Mouse (Mus musculus) ovary, adult 18-20 months (tissue): ENCODE results near the gene B230217C12Rik.
A peak's percentile ranks its signal among the peaks of the same experiment; 100 is the strongest.

ENCODE experiments used
- DNase-seq: peaks from one replicate; pipeline ENCODE4 v3.0.0; 2022; ENCODE audit warnings: low spot score, mixed read lengths

Gene B230217C12Rik

GRCm38 (mm10) chr11:97825971-97826370 is 14.6 kb upstream of the B230217C12Rik start:
- no peak for DNase-seq

DNA sequence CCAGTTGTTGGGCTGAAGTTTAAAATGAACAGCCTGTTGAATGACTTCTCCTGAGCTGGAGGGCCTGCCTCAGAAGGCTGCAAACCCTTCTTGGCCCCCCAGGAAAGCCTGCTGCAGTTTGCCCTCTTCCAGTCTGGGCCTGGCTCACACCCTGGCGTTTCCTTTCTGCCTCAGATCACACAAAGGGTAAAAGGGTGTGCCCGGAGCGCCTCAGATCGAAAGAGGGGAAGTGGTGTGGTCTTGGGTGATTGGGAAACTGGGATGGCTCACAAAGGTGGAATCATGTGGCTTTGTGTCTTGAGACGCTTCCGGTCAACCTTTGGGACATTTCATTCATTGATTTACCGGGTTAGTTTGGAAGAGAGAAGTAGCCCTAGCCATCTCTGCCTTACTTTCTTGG is 14.2 kb upstream of the B230217C12Rik start:
- no peak for DNase-seq

DNA sequence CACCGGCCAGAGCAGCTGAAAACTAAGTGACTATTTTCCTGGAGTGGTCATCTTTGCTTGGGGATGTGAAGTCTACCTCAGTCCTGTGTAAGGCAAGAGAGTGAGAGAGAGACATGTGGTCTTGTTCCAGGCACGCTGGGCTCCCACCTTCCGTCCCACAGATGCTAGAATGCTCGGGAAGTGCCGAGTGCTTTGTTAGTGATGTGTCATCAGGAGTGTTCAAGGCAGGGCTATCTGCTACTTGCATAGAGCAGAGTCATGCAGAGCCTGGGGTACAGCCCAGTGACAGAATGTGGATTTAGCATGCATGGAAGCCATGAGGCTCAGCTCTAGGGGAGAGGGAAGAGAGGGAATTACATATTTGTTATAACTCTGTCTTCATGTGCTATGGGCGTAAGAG is 12.9 kb upstream of the B230217C12Rik start:
- DNase-seq = no peak

DNA sequence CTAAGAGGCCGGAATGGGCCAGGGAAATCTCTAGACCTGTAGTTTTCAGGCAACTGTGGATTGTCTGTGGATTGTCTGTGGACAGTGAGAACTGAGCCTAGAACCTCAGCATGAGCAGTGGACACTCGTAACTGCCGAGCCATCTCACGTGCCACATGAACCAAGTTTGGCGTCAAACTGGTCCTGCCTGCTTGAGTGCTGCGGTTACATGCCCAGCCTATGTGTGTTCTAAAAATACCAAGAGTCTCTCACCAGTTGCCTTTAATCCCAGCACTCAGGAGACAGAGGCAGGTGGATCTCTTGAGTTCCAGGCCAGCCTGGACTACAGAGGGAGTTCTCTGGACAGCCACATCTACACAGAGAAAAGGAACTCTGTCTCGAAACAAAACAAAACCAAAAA is 11.2 kb upstream of the B230217C12Rik start:
- no peak for DNase-seq

DNA sequence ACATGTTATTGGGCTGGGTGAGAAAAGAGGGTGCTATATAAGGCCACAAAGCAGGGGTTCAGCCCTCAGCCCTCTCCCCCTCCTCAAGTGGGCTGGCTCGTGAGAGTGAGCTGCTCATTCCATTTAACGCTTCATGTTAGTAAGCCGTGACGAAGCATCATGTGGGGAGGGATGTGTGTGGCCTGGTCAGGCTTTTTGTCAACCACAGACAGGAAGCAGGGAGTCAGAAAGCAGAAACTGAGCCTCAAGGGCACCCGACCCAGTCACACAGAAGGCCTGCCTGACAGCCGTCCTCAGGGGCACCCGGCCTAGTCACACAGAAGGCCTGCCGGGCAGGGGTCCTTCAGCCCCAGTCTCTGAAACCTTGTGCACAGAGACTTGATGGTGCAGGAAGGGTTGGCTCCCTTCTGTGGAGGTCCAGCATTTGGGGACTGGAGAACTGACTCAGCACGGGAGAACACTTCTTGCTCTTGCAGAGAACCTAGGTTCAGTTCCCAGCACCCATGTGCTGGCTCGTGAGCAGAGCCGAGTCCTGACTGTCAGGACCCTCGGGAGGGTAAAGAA is 10.6 kb upstream of the B230217C12Rik start:
- no peak for DNase-seq

GRCm38 (mm10) chr11:97830501-97830900 is 10.1 kb upstream of the B230217C12Rik start:
- no peak for DNase-seq

- DNase-seq = no peak
Observed at GRCm38 (mm10) chr11:97832001-97832400, 8.6 kb upstream of the B230217C12Rik start.

- no peak for DNase-seq
Observed at GRCm38 (mm10) chr11:97833352-97833751, 7.2 kb upstream of the B230217C12Rik start.

DNA sequence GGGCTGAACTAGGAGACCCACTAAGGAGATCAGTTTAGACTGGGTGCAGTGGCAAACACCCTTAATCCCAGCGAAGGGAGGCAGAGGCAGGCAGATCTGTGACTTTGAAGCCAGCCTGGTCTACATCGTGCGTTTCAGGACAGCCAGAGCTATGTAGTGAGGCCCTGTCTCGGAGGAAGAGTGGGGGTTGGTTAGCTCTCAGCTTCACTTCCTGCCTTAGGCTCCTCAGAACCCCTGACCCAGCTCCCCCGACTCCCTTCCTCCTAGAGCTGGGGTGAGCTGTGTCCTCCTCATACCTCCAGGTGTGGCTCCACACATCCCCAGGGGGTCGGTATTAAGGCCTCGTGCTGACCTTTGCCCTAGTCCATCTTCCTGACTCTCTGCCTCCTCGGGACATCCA is 4.0 kb upstream of the B230217C12Rik start:
- DNase-seq = no peak

DNA sequence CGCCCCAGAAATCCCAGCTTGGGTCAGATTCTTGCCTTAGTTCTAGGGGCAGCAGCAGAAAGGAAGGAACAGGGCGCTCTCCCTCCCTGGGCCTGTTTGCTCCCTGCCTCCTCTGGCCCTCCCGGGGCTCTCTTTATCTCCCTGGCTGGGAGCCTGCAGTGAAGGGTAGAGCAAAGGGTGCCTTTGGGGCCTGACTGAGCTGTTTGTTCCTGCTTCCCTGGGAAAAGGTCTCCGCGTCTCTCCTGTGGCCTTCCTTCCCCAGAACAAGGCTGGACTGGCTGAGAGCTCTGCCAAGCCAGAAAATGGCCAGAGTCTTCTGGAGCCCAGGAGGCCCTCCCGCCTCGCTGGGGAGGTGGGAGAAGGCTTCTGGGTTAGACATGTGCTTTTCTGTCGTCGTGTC is 3.5 kb upstream of the B230217C12Rik start:
- peak; percentile 51 for DNase-seq

DNA sequence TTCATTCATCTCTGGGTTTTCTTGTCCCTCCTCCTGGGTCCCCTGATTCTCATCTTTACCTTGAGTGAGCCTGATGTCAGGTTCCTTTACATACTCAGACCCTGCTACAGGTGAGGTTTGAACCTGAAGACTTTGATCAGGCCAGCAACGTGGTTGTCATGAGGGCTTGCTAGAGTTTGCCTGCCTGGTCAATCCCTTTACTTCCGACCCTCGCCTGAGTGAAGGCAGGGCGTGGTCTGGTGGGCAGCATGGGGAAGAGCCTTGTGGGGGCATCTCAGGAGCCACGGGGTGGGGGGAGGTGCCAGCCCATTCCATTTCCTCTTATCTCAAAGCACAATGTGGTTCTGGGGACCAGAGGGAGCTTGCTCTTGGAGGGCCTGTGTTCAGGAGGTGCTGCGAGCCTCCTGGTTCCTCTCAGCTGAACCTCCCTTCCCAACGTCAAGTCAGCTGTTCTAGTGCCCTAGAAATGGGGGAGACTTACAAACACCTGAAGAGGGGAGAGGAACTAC is 2.9 kb upstream of the B230217C12Rik start:
- DNase-seq = no peak

GRCm38 (mm10) chr11:97838779-97839440 is 1.7 kb upstream of the B230217C12Rik start:
- DNase-seq = no peak

DNA sequence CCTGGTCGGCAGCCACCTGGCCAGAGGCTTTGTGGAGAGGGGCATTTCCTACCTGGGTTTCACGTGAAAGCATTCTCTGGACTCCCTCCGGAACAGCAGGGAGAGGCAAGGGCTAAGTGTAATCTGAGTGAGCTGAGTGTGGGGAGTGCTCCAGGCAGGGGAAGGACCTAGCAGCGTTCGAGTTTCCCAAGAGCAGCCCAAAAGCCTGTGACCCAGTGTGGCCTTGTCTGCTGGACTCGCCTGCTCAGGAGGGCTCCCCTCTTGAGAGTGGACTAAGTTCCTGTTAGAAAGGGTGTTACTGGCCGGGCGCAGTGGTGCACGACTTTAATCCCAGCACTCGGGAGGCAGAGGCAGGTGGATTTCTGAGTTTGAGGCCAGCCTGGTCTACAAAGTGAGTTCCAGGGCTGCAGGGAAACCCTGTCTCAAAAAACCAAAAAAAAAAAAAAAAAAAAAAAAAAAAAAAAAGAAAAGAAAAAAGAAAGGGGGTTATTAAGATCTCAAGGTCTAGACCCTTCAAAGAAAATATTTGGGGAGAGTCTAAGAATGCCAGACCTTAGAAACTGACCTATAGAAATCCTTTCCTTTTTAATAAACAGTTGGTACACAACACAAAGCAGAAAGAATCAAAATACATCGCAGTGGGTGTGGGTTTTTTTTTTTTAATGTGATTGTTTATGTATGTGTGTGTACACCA is 992 bp upstream of the B230217C12Rik start:
- no peak for DNase-seq

- DNase-seq = no peak
Observed at GRCm38 (mm10) chr11:97840135-97840490, 467 bp upstream of the B230217C12Rik start.

- DNase-seq = peak; percentile 73
Observed at GRCm38 (mm10) chr11:97840991-97841661, 546 bp downstream of the B230217C12Rik start.

- no peak for DNase-seq
Observed at GRCm38 (mm10) chr11:97842001-97842400, 1.4 kb downstream of the B230217C12Rik start.

GRCm38 (mm10) chr11:97850367-97850766 is 9.8 kb downstream of the B230217C12Rik start:
- DNase-seq = peak; percentile 53

DNA sequence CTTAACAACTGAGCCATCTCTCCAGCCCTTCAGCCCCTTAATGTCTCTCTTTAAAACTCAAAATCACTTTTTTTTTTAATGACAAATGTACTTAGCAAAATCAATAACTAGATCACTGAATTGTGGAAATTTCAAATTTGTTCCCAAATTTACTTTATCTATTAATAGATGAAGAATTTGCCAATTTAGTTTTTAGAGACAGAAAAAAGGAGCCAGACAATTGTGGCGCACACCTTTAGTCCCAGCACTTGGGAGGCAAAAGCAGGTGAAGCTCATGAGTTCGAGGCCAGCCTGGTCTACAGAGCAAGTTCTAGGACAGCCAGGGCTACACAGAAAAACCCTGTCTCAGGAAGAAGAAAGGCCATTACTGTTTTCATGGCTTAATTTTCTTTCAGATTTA is 11.0 kb downstream of the B230217C12Rik start:
- DNase-seq = no peak

GRCm38 (mm10) chr11:97855473-97855872 is 14.9 kb downstream of the B230217C12Rik start:
- no peak for DNase-seq

DNA sequence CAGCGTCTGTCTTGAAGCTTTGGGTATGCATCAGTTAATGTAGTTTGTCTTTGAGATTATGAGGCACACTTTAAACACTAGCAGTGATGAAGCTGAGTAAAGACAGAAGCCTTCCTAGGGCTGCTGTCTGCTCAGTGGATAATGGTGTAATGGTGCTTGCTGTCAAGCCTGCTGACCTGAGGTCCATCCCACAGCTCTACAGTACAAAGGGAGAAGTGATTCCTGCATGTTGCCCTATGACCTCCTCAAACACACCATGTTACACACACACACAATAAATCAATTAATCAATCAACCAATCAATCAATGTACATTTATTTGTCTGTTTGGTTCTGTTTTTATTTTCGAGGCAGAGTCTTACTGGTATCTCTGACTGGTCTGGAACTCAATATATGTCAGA is 21.6 kb downstream of the B230217C12Rik start:
- DNase-seq = no peak

DNA sequence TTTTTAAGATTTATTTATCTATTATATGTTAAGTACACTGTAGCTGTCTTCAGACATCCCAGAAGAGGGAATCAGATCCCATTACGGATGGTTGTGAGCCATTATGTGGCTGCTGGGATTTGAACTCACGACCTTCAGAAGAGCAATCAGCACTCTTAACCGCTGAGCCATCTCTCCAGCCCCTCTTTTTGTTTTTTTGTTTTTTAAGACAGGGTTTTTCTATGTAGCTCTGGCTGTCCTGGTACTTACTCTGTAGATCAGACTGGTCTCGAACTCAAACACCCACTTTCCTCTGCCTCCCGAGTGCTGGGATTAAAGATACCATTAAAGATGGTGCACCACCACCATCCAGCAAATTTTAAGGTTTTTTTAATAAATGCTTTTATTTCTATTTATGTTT is 24.8 kb downstream of the B230217C12Rik start:
- DNase-seq = no peak

GRCm38 (mm10) chr11:97866091-97866888 is 25.7 kb downstream of the B230217C12Rik start:
- DNase-seq = no peak
